Mouse (Mus musculus) 3134 (cell line): ENCODE data around the gene Syngr3.

ENCODE experiments used
- DNase-seq: peaks from one replicate; pipeline ENCODE4 v3.0.0-alpha.2; 2011; ENCODE audit warnings: low spot score; ENCODE audit not compliant: insufficient read length; ENCODE audit errors: extremely low read depth

The Syngr3 gene

DNA sequence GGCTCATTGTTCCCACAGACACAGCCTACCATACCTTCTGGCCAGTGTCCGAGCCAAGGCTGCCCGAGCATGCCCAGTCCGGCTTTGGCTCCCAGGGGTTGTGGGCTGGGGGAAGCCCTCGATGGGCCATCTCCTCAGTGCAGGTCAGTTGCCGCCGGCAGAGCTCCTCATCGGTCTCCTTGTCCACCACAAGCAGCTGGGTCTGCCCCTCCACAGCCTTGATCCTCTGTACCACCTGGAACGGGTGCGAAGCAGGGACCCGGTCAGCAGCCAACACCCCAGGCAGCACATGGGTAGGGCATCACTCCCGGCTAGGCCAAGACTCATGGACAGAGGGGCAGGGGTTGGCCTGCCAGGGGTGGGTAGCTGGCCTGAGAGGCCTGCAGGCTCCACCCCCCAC is 42.3 kb downstream of the Syngr3 start:
- no peak for DNase-seq

DNA sequence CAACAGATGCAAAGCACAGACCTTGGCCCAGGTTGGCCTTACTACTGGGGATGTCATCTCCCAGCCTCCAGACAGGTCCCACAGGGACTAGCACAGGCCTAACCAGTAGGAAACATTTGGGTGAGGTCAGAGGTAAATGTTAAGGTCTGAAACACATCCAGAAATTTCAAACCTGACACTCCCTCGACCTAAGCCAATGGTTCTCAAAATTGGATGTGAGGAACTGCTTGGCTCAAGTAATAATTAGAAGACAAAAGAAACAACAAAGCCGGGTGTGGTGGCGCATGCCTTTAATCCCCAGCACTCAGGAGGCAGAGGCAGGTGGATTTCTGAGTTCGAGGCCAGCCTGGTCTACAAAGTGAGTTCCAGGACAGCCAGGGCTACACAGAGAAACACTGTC is 43.4 kb downstream of the Syngr3 start:
- no peak for DNase-seq

- no peak for DNase-seq
Observed at GRCm38 (mm10) chr17:24645916-24646315, 43.8 kb downstream of the Syngr3 start.

GRCm38 (mm10) chr17:24644875-24645721 is 44.7 kb downstream of the Syngr3 start:
- no peak for DNase-seq

- DNase-seq, result no peak
Observed at GRCm38 (mm10) chr17:24644030-24644715, 45.6 kb downstream of the Syngr3 start.

DNA sequence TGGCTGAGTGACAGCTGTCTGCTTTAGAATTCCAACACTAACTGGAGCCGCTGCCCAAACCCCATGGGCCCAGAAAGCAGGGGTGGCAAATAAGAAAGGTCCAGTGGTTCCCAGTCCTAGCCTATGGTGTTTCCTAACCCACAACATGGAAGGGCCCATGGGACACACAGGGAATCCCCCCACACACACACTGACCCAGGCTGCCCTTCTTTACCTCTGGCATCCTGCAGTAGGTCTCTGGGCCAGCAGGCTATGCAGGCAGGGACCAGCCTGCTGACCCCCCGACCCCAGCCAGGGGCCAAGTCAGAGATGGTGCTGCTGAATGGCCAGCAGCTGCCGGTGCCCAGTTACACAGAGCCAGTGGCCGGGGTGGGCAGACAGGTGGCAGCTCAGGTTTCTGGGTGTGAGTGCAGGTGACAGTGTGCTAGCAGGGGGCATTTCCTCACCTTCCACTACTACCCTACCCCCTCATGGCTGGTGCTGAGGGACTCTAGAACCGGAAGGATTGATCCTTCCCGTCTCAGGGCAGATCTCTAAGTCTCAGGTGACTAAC is 46.9 kb downstream of the Syngr3 start:
- no peak for DNase-seq

DNA sequence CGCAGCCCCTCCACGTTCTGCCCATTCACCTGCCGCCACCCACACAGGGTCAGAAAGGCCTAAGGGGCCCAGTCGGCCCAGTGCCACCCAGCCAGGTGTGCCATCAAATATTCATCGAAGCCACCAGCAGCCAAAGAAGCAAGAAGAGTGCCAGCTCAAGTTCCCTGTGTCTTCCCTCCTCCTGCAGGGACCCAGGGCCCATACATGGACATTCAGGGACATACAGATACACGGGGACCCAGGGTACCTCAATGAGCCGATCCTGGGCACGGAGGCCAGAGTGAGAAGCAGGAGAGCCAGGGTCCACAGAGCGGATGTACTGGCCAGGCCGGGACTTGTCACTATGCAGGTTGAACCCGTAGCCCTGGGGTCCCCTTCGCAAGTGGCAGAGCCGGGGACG is 47.8 kb downstream of the Syngr3 start:
- no peak for DNase-seq

DNA sequence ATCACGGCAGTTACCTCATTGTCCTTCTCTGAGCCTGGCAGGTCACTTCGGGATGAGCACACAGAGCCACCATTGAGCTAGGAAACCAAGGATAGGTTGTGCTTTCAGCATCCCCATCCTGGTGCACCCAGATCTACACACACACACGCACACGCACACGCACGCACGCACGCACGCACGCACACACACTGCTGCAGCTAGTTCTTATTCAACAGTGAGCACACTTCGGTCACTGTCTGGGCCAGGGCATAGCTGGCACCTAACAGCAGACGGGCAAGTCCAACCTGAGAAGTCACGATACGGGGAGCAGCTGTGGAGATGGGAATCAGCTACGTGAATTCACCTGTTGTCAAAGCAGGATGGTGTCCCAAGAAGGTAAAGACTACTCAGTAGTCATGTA is 49.2 kb downstream of the Syngr3 start:
- DNase-seq, result no peak

DNA sequence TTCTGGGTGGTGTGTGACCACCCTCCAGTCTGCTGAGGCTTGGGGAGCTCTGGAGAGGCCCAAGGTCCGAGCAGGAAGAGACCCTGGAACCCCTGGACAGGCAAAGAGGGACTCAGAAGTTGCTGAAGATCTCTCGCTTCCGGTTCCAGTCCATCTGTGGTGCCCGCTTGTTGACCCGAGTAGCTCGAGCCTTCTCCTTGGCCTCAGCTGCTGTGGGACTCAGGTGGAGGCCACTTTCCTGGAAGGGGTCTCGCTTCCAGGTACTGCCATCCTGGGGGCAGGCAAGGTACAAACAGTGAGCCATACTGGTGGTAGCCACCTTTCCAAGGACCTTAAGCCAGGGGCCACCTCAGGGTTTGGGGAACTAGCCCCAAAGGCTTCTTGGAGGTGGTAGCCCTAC is 49.6 kb downstream of the Syngr3 start:
- no peak for DNase-seq

DNA sequence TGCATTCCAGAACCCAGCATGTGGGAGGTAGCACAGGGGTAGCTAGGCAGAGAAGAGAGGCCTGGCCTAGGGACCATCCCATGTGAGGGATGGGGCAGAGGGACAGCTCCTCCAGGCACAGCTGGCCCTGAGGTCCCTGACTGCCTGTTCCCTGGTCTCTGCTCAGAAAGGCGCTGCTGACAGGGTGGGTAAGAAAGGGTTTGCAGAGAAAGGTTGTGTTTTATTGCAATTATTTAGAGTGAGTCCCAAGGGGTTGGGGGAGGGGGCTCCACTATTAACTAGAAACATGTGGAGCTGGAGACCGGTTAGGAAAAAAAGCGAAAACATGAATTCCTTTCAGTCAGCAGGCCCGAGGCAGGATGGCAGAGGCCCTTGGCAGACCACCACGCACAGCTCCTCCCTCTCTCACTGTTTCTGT is 50.2 kb downstream of the Syngr3 start:
- no peak for DNase-seq

DNA sequence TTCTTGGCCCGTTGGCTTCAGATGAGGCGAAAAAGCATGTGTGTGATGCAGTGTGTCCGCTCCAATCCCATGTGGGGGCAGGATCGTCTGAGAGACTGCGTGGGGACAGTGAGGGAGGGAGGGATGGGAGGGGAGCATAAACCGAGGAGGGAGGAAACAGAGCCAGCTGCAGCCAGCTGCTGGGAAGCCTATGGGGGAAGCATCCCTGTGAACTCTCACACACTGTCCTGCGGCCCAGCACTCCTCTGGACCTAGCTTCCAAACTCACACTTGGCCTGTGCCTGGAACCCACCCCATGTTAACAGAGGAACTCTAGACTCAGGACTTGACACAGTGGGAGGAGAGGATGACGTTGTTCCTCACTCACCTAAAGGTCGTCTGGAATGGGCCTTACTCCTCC is 50.9 kb downstream of the Syngr3 start:
- DNase-seq, result no peak

GRCm38 (mm10) chr17:24638214-24638613 is 51.5 kb downstream of the Syngr3 start:
- DNase-seq, result no peak

DNA sequence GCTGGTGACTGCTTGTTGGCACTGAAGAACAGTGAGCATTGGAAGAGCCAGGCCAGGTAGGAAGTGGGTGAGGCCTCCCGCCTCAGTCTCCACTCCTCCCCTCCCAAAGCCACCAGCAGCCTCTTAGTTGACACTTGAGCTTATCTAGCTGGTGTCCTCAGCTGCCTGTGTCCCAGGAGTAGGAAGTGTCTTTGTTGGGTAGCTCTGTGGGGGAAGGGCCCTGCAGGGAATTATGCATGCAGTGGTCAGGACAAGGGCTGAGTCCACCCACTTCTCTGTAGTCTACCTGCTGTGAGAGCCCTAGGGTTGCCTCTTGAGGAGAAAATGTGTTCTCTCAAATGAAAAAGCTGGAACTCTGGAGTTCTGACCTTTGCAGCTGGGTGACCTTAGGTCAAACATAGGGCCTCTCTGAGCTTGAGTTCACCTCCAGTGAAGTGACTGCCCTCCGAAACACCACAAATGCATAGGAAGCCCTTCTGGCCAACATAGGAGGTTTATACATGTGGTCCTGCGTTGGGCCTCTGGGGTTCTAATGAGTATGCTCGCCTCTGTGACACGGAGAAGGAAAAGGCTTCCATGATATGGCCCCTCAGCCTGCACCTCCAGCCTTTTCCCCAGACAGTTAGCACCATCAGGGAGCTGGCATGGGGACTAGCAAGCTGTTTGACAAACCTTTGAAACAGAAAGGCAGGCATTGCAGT is 52.8 kb downstream of the Syngr3 start:
- DNase-seq, result no peak

GRCm38 (mm10) chr17:24635694-24636093 is 54.1 kb downstream of the Syngr3 start:
- DNase-seq, result no peak
